Mouse (Mus musculus) urinary bladder, postnatal 14 days (tissue): Measurements from ENCODE around the gene Usp6nl.

Experiments used
- DNase-seq: peaks from one replicate; pipeline ENCODE4 v3.0.0; 2021; ENCODE audit warnings: low spot score

Gene Usp6nl

DNA sequence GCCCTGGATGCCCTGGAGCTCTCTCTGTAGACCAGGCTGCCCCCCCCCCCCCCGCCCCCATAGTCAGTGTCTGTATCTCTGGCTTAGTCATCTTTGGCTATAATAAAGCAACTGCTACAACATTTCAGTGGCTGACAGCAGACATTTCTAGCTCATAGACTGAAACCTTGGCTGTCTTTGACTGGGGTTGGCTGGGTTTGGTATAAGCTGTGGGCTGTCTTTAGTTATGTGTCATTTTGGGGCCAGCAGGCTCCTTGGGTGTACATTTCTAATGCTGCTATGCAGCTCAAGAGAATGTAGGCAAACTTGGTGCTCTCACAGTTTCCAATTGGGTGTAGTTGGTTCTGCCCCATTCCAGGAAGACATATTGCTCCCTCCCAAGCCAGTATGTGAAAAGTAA lies 11.1 kb downstream of the Usp6nl start:
- DNase-seq, result no peak

DNA sequence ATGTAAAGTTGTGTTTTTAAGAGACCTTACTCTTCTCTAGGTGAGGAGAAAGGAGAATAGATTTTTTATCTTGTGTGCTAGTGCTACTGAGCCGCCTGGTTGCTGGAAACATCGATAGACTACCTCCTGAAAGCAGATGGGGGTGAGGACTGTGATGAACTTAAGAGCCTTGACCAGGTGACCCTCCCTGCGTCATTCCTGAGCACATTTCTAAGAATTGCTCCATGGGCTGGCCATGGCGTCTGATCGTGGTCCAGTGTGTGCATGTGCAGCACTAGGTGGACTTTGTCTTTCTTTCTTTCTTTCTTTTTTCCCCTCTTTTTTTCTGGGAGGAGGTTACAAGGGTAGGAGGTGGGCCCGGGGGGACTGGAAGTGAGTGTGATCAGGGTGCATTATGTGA lies 11.5 kb downstream of the Usp6nl start:
- DNase-seq, result no peak

DNA sequence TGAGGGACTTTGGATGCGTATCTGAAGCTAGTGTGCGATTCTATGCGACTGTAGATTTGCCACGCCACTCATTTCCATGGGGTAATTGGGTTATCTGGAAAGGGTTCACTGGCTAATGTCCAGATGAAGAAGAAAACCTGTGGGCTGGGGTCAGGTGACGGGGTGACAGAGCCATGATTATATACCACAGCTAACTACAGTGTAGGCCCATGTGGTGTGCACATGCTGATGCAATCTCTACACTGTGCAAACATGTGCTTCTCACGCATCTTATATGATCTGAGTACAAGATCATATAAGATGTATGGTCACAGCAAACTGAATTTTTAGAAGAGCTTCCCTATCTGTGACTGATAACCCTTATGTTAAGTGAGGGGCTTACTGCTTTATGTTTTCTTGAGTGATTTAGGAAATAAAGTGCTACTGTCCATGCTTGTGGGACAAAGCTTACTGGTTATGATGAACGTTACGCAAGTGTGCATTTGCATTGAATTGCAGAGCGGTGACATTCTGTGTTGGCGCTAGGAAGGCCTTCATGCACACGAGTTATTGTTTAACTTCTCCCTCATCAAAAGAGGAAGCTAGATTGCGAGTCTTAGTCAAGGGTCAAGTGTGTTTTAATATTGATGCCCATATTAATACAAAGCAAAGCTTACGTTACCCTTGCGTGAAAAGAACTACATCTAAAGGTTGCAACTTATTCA lies 12.7 kb downstream of the Usp6nl start:
- DNase-seq, result no peak

GRCm38 (mm10) chr2:6336013-6336412 lies 13.5 kb downstream of the Usp6nl start:
- DNase-seq, result no peak

DNA sequence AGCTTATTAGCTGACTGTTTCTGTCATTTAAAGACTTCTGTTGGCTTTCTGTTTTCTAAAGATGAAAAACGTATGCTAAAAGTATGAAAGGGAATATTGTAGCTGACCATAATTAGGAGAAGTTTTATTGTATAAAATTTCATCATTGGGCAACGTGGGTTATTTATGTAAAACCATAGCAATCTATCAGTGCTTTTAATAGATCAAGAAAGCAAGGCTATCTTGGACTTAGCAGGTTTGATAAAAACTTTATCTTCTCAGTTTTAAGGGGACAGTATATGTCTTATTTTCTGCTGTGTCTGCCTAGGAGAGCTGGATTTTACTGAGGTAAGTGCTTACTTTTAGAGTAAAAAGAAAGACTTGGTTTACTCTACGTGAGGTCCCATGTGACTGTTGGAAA lies 14.2 kb downstream of the Usp6nl start:
- DNase-seq, result no peak

DNA sequence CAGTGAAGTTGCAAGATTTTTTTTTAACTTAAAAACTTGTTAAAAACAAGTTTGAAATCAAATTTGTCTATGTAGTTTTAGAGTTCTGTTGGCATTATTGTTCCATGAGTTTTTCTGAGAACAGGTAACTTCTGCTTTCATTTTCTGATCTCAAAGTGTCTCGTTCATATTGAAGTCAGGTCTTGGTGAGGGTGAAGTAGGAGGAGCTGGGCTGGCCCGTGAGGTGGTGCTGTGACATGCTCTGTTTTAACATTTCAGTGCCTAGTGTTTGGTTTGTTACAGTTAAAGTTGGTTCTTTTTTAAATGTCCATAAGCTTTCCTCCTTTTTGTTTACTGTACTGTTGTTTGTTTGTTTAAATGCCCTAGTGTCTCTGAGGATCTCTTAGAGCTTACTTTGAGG lies 15.0 kb downstream of the Usp6nl start:
- no peak for DNase-seq

- DNase-seq, result no peak
Measured at GRCm38 (mm10) chr2:6338031-6338629, 15.7 kb downstream of the Usp6nl start.

- no peak for DNase-seq
Measured at GRCm38 (mm10) chr2:6340439-6340838, 18.0 kb downstream of the Usp6nl start.

- no peak for DNase-seq
Measured at GRCm38 (mm10) chr2:6341496-6341895, 19.0 kb downstream of the Usp6nl start.

DNA sequence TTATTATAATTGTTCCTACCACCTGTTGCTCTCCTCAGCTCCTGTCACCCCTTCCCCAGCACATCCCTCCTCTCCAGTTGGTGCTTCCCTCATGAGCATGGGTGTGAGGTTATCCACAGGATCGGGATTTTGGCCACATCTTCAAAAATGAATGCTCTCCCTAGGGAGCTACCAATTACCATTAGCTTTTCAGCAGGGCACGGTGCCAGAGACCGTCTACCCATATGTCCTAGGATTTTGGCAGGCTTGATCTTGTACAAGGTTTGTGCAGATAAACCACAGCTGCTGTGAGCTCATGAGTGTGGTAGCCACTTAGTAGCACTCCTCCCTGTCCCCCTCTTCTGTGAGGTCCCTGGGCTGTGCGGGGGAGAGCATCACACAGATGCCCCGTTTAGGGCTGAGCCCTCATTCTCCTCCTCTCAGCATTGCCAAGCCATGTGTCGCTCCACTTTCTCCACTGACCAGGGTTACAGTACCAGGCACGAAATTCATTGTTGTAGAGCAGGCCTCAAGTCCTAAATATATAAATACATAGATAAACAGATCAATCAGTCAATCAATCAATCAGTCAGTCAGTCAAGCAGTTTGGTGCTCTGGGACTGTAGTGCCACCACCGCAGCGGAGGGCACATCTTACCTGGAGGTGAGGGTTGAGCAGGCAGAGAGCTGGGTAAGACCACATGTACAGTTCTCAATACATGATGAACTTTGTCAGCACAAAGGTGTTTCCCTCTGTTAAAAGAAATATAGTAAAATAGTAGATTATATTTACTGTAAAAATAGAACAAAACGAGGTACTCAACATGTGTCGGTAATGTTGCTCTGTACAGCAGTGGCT lies 27.0 kb downstream of the Usp6nl start:
- DNase-seq, result no peak

- no peak for DNase-seq
Measured at GRCm38 (mm10) chr2:6350164-6350563, 27.7 kb downstream of the Usp6nl start.

DNA sequence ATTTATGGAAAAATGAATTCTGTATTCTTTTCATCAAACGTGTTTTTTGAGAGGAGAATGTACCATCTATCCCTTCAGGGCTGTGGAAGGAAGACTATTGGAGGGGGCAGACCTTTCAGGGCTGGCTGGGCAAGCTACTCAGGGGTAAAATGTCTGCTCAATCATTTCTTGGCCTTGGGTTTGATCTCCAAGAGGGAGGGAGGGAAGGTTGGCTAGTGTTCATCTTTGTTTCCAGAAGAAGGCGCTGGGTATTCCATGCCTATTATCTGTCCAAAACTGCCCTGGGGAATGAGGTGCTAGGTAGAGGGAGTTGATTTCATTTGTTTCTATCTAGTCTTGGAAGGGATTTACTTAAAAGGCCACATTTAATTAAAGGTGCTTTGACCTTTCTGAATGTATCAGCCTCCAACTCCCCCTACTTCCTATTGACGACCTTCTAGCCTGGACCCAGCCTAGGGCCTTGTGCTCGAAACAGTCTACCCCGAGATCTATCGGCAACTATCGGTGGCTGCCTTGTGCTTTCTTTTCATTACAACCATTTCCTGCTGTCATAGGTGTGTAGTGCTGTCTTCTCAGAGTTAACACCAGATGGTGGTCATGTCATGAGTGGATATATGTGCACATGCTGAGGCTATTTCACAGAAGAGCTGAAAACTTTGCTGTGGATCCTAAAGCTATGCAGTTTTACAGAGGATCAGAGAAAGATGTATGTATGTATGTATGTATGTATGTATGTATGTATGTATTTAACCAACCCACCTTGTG lies 28.6 kb downstream of the Usp6nl start:
- no peak for DNase-seq

- peak; percentile 37 for DNase-seq
Measured at GRCm38 (mm10) chr2:6352541-6352971, 30.1 kb downstream of the Usp6nl start.

DNA sequence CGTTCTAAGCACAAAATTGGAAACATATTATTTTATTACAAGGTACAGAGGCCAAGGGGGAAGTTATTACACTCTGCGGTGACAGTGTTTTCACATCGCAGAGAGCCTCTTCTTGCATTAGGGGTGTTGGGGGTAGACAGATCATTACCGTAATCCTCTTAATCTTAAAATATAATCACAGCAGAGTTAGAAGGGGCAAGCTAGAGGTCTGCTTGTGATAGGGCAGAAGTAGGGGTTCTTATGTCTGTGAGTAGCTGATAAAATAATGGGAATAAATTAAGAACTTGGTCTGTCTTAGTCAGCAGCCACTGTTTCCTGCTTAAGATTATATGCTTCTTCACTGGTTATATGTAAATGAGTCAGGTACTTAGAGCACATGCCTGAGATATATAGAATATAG lies 30.6 kb downstream of the Usp6nl start:
- no peak for DNase-seq

- DNase-seq, result no peak
Measured at GRCm38 (mm10) chr2:6357306-6357705, 34.8 kb downstream of the Usp6nl start.

DNA sequence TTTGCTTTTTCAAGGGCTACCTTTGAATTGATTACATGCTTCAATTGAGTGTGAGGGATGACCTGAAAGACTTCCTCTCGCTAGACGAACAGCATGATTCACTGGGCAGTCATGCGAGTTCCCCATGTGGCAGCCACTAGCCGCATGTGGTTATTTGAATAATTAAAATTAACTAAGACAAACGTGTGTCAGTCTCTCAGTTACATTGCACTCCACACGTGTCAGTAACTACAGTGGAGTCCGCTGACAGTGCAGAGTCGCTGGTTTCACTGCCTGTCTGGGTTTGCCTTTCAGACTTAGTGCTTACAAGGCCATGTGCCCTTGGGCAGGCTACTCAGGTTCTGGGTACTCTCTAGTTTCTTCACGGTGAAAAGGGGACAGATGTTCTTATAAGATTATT lies 37.2 kb downstream of the Usp6nl start:
- DNase-seq, result no peak

DNA sequence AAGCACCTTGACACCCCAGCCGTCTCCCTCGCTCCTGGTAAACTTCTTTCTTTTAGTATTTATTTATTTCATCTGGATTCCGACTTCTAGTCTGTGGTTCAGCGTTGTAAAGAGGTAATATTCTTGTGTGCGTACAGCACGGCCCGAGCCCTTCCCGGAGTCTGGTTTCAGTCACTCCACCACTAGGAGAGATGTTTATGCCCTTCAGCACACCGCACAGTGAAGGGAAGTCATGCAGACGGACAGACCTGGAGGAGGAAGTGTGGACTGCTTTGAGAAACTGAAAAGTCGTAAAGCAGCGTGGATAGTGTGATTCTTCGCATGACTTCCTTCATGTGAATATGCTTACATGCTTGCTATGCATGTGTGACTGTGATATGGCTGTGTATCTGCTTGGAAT lies 40.7 kb downstream of the Usp6nl start:
- no peak for DNase-seq

DNA sequence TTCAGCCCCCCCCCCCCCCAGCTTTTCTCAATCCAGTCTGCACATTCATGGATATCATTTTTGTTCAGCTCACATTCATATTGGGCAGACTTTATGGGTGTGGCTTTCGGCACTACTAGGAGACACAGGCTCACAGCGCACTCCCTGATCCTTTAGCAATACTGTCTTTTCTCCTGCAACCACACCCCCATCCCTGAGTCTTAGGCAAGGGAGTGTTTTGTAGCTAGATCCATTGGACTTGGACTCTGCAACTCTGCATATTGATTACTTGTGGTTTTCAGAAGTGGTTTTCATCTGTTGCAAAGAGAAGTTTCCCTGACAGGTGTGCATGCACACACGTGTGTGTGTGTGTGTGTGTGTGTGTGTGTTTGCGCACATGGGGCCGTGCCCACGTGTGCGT lies 41.5 kb downstream of the Usp6nl start:
- DNase-seq, result no peak

- no peak for DNase-seq
Measured at GRCm38 (mm10) chr2:6366521-6366928, 44.1 kb downstream of the Usp6nl start.

DNA sequence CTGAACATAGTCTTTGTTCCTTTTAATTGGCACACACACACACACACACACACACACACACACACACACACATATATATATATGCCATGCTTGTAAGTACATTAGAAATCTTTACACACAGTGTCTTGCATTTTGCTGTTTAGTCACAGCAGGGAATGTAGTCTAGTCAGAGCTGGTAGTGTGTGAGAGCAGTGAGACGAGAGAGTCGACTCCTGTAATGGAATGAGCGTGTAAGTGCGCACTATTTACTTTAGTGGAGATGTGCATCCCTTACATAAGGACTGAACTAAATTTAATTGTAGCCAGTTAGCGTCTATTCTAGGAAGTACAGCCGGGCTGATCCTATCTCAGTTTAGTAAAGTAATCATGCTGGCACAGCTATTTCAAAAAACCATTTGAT lies 44.5 kb downstream of the Usp6nl start:
- DNase-seq, result no peak

- DNase-seq, result no peak
Measured at GRCm38 (mm10) chr2:6367497-6367896, 45.0 kb downstream of the Usp6nl start.

- no peak for DNase-seq
Measured at GRCm38 (mm10) chr2:6374216-6374615, 51.7 kb downstream of the Usp6nl start.
